Mouse (Mus musculus) forebrain, embryonic 15.5 days (tissue): ENCODE measurements at regions not wholly inside any gene's neighbourhood (a gene's known extent, or its start where the extent isn't known, plus 50 kb on each side); places are given as distances from the start of the nearest gene placed in this dataset.

Source experiments
- ATAC-seq: fragments of 200-750 bp; cut with Nextera tagmentation; replicated peaks from 2 replicates; pipeline ENCODE4 v1.8.0; 2017; ENCODE audit warnings: mild to moderate bottlenecking, moderate TSS enrichment, moderate library complexity
- H3K27ac ChIP-seq: fragments of 300-500 bp; sonication (generic); replicated peaks from 2 replicates; pipeline ENCODE4 v1.5.1; 2015; ENCODE audit warnings: mild to moderate bottlenecking, inconsistent platforms
- H3K27me3 ChIP-seq: fragments of 300-500 bp; sonication (generic); 2 replicates; pipeline ENCODE4 v1.6.1; 2015; ENCODE audit warnings: inconsistent platforms
- H3K36me3 ChIP-seq: fragments of 300-500 bp; sonication (generic); 2 replicates; pipeline ENCODE4 v1.6.1; 2015; ENCODE audit warnings: mild to moderate bottlenecking, inconsistent platforms
- H3K4me1 ChIP-seq: fragments of 300-500 bp; sonication (generic); 2 replicates; pipeline ENCODE4 v1.6.1; 2015; ENCODE audit warnings: inconsistent platforms
- H3K4me2 ChIP-seq: fragments of 300-500 bp; sonication (generic); replicated peaks from 2 replicates; pipeline ENCODE4 v1.6.1; 2015; ENCODE audit warnings: mild to moderate bottlenecking, inconsistent platforms
- H3K4me3 ChIP-seq: fragments of 300-500 bp; sonication (generic); 2 replicates; pipeline ENCODE4 v1.5.1; 2015; ENCODE audit warnings: mild to moderate bottlenecking, inconsistent platforms
- H3K9ac ChIP-seq: fragments of 300-500 bp; sonication (generic); replicated peaks from 2 replicates; pipeline ENCODE4 v1.6.1; 2015; ENCODE audit warnings: mild to moderate bottlenecking, inconsistent platforms
- H3K9me3 ChIP-seq: fragments of 300-500 bp; sonication (generic); 2 replicates; pipeline ENCODE4 v1.6.1; 2016; ENCODE audit warnings: inconsistent platforms
- WGBS: fragments of 180-500 bp; shearing (Covaris S2); methylation state at CpG from one replicate; pipeline ENCODE4 v1.1.7; 2015; ENCODE audit warnings: mixed read lengths; 5-methylcytosine and 5-hydroxymethylcytosine counted together

DNA sequence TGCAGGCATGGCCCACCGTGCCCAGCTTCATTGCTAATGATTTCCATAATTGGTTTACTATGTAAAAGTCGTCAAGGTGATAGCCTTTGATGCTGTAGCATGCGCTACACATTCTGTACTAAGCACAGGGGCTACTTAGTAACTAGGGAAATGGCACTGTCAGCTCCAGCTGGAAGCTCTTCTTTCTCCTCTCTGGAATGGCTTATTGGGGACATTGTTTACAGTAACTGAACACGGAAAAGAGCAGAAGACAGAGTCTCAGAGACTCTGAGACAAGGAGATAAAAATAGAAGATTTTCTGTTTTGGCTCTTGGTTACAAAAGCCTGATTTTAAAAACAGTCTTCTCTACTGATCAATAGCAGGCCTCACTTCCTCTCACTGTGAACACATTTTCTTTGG, 178.3 kb downstream of the Ktn1 start:
- no peaks in the 10 kb centered on the region for H3K36me3 ChIP-seq
- 62% methylated on average over 4 of the region's 4 CpGs for WGBS
- no peaks in the 10 kb centered on the region for H3K4me1 ChIP-seq
- no peak overlapping the region for H3K4me3 ChIP-seq
- H3K27ac ChIP-seq, result no peak overlapping the region
- ATAC-seq, result no peak
- H3K27me3 ChIP-seq, result no peaks in the 10 kb centered on the region
- no peaks in the 10 kb centered on the region for H3K9me3 ChIP-seq
- H3K9ac ChIP-seq, result no peak overlapping the region
- no peak overlapping the region for H3K4me2 ChIP-seq

DNA sequence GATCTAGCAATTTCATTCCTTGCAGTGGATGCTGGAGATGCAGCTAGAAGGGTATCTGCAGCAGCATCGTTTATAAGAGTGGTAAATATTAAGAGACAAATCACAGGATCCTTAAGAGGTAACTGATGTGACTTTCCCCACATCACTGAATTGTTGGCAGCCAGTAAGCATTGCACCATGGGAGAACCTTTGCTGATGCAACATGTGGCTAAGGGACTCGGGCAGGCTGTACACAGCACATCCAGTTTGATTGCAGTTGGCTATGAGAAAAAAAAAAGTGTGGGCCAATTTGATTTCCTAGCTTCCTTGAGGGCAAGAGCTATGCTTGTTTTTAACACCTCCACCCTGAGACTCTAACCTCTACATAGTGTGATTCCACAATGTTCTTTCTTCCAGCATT, 179.4 kb downstream of the Ktn1 start:
- WGBS, result 84% methylated on average over 2 of the region's 2 CpGs
- Histone ChIP-seq H3K9me3 (no peaks in the 10 kb centered on the region), H3K9ac (no peak overlapping the region), H3K4me3 (no peak overlapping the region), H3K4me2 (no peak overlapping the region), H3K4me1 (no peaks in the 10 kb centered on the region), H3K27ac (no peak overlapping the region), H3K36me3 (no peaks in the 10 kb centered on the region), H3K27me3 (no peaks in the 10 kb centered on the region)
- ATAC-seq, result no peak

DNA sequence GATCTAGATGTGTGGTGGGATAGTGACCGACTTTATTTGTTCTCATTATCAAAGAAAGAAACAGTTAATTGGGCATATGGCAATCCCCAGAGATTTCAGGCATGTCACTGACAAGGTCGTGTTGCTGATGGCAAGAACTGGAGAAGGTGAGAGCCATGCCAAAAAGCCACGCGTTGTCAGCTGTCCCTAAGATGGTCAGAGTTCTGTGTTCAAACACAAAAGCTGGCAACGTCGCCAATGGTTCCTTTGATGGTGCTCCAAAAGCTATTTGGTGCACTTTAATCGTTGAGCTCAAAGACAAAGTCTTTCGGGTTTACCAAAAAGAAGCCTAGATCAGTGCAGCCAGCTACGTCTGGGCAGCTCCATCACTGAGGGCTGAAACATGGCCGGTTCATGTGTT, 185.4 kb downstream of the Ktn1 start:
- no peaks in the 10 kb centered on the region for H3K9me3 ChIP-seq
- no peak overlapping the region for H3K4me3 ChIP-seq
- H3K9ac ChIP-seq, result no peak overlapping the region
- no peaks in the 10 kb centered on the region for H3K36me3 ChIP-seq
- no peak overlapping the region for H3K4me2 ChIP-seq
- no peak overlapping the region for H3K27ac ChIP-seq
- no peaks in the 10 kb centered on the region for H3K4me1 ChIP-seq
- WGBS, result 70% methylated on average over 10 of the region's 10 CpGs
- no peak for ATAC-seq
- no peaks in the 10 kb centered on the region for H3K27me3 ChIP-seq

DNA sequence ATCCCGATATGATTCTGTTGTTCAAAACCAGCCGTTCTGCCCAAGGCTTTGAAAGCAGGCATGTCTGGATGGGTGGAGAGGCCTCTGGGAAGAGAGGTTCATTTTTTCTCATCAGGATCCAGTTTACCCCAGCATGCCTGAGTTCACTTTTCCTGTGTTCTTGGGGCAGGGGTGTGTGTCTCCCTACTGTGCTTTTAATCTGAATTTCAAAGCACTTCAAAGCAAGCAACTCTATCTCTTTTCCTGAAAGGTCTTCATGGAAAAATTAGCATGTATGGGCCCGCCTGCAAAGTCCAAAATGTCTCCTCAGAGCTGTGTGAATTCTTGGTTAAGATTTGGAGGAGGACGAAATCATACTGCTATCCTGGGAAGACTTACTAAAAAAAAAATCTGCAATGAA, 187.2 kb downstream of the Ktn1 start:
- Histone ChIP-seq H3K4me1 (peaks cover 8% of the 10 kb centered on the region), H3K4me3 (no peak overlapping the region), H3K4me2 (no peak overlapping the region), H3K9me3 (no peaks in the 10 kb centered on the region), H3K27me3 (no peaks in the 10 kb centered on the region), H3K9ac (no peak overlapping the region), H3K36me3 (no peaks in the 10 kb centered on the region), H3K27ac (no peak overlapping the region)
- 73% methylated on average over 4 of the region's 4 CpGs for WGBS
- no peak for ATAC-seq

DNA sequence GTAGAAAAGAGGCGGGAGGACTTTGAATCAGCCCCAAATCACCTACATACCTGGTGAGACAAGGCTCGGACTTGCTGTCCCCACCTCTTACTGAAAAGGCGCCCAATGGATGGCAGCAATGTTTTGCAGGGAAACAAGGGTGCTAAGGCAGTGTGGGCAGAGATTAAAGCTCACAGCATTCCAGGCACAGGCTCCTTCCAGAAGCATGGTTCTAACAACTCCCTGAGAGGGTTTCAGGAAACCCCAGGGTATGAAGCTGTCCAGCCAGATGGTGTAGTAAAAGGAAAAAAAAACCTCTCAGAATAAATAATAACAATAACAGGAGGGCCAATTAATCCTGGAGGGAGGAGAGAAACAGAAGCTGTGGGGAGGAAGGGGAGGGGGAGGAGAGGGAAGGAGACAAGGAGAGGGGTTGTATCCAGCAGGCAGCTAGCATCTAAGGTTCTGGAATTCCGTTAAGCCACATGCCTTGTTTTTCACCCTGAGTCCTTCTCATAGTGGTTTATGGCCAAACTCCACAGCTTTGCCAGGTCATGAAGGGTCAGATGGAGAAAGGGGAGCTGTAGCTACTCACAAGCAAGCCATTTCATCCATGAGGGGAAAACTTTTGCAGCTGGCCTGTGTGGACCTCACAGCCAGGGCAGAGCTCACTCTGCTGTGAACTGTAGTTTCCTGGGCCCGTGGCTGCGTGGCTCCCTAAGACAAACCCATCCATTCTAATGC, 191.4 kb downstream of the Ktn1 start:
- Histone ChIP-seq H3K27ac (no peak overlapping the region), H3K4me2 (no peak overlapping the region), H3K4me3 (no peak overlapping the region), H3K9ac (no peak overlapping the region), H3K36me3 (no peaks in the 10 kb centered on the region), H3K9me3 (no peaks in the 10 kb centered on the region), H3K27me3 (no peaks in the 10 kb centered on the region), H3K4me1 (peaks cover 8% of the 10 kb centered on the region)
- ATAC-seq, result no peak
- 53% methylated on average over 6 of the region's 6 CpGs for WGBS

DNA sequence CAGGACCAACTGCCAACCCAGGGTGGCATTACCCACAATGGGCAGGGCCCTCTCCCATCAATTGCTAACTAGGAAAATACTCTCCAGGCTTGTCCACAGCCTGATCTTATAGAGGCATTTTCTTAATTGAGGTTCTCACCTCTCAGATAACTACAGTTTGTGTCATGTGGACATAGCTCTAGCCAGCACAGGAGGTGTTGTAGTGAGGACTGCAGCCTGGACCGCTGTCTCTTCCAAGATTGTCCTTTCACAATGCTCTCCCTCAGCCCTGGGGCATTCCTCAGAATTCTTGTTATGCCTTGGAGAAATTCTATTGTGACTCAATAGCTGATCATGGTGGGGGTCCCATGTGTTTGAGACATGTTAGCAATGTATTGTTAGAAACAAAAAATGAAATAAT, 196.1 kb downstream of the Ktn1 start:
- 77% methylated on average over 1 of the region's 1 CpGs for WGBS
- H3K9ac ChIP-seq, result no peak overlapping the region
- no peak overlapping the region for H3K4me2 ChIP-seq
- no peak overlapping the region for H3K27ac ChIP-seq
- no peaks in the 10 kb centered on the region for H3K9me3 ChIP-seq
- no peaks in the 10 kb centered on the region for H3K36me3 ChIP-seq
- no peaks in the 10 kb centered on the region for H3K27me3 ChIP-seq
- no peak for ATAC-seq
- H3K4me1 ChIP-seq, result peaks cover 6% of the 10 kb centered on the region
- no peak overlapping the region for H3K4me3 ChIP-seq

DNA sequence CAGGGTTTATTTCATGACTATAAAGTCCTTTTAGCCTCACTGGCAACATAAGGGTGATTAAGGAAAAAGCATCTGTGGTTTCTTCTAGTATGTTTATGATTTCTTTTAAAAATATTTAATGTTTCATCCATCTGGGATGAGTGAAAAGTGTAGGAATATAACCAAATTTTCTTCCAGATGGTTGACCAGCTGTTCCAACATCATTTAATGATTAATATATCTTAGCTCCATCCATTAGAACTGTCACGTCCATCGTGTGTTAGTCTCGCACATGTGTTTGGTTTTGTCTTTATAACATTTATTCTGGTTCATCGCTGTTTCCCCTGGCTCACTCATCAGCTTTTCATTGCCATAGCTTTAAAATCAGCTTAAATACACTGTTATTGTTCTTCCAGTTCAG, 200.6 kb downstream of the Ktn1 start:
- Histone ChIP-seq H3K4me1 (no peaks in the 10 kb centered on the region), H3K27me3 (no peaks in the 10 kb centered on the region), H3K9me3 (no peaks in the 10 kb centered on the region), H3K27ac (no peak overlapping the region), H3K9ac (no peak overlapping the region), H3K36me3 (no peaks in the 10 kb centered on the region), H3K4me3 (no peak overlapping the region), H3K4me2 (no peak overlapping the region)
- no peak for ATAC-seq
- WGBS, result 67% methylated on average over 4 of the region's 4 CpGs

DNA sequence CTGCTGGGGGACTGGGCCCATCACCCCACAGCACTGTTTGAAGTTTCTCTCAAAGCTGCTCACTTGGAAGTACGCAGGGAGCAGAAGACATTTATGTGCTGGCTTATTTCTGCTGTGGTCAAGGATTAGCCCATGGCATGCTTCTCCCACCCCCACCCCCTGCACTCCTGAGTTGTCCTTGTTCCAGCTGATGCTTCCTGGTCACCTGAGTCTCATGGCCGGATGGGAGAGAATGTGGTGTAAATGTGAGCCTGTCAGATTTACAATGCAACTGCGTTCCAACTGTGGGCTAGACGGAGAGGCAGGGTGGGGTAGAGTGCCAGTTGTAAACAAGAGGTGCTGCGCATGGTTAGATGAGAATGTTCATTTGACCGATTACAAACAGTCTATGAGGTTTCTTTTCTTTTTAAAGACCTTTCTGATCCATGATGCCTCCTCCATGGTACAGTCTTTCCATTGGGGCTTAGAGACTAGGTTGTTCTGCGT, 208.1 kb downstream of the Ktn1 start:
- Histone ChIP-seq H3K9ac (no peak overlapping the region), H3K27ac (no peak overlapping the region), H3K4me3 (no peak overlapping the region), H3K36me3 (no peaks in the 10 kb centered on the region), H3K4me2 (no peak overlapping the region), H3K27me3 (no peaks in the 10 kb centered on the region), H3K4me1 (no peaks in the 10 kb centered on the region), H3K9me3 (no peaks in the 10 kb centered on the region)
- no peak for ATAC-seq
- WGBS, result 61% methylated on average over 7 of the region's 7 CpGs

DNA sequence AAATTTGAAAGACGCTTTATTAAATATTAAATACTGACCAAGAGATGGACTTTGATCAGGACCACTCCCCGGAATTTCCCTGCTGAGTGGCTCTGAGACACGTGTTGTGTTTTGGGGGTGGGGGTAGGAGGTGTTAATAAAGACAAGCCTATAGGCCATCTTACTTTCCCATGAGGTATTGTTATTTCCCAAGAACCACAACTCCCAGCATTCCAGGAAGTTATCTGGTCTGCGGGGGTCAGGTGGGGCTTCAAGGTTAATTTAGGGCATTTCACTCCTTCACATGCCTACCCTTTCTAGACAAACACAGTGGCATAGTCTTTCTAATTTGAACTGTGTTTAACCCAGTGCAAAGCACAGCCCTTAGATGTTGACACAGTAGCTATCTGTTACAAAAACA, 209.0 kb downstream of the Ktn1 start:
- Histone ChIP-seq H3K4me3 (no peak overlapping the region), H3K4me1 (no peaks in the 10 kb centered on the region), H3K9ac (no peak overlapping the region), H3K27ac (no peak overlapping the region), H3K9me3 (0 out of 2 replicates have a peak, but pooled peaks cover 5% of the 10 kb centered on the region), H3K36me3 (no peaks in the 10 kb centered on the region), H3K27me3 (no peaks in the 10 kb centered on the region), H3K4me2 (no peak overlapping the region)
- 79% methylated on average over 4 of the region's 4 CpGs for WGBS
- ATAC-seq, result no peak

DNA sequence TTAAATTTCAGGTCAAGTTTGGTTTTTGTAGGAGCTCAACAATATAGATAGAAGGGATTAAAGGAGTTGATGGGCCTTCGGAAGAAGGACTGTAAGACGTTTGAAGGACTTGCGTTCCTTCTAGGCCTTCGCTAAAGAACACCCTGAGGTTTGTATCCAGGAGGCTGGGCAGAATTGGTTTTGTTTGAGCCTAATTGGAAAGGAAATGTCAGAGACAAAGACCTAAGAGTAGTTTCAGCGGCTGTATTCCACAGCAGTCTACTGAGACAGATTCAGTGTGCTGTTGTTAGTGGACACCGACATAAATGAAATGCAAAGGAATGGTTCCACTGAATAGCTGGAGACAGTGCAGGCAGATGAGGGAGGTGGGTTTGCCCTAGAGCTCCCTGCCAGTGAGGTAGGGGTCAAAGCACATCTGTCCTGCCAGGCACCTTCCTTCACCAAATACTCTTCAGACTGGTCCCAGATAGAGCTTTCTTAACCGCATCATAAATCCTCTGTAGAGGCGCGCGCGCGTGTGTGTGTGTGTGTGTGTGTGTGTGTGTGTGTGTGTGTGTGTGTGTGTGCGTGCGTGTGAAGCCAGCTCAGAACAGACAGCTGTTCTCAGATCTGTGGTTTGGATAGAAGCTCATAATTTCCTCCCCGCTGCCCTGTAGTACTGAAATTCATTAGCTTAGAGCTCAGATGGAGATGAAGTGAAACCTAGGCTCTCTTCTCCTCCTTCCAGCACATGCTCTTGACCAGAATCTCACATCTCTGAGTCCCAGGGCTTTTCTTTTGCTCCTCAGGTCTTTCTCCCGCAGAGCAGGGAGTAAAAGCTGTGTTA, 209.7 kb downstream of the Ktn1 start:
- 69% methylated on average over 16 of the region's 16 CpGs for WGBS
- Histone ChIP-seq H3K9me3 (0 out of 2 replicates have a peak, but pooled peaks cover 5% of the 10 kb centered on the region), H3K36me3 (no peaks in the 10 kb centered on the region), H3K4me3 (no peak overlapping the region), H3K9ac (no peak overlapping the region), H3K27ac (no peak overlapping the region), H3K4me1 (peaks cover 1% of the 10 kb centered on the region), H3K27me3 (no peaks in the 10 kb centered on the region), H3K4me2 (no peak overlapping the region)
- no peak for ATAC-seq

DNA sequence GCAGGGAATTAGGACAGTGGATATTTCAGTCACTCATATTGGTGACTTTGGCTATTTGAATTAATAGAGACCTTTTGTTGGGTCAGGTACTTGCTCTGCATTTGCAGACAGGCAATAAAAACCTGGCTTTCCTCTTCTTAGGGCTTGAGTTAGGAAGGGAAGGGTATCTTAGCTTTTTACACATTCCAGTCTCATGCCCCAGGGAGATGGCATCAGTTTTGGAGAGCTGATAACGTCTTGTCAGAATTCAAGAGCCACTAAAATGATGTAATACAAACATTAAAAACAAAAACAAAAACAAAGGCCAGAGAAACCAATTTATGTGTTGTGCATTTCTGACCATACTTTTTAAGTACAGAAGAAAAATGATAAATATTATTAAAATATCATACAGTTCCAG, 214.3 kb downstream of the Ktn1 start:
- H3K36me3 ChIP-seq, result no peaks in the 10 kb centered on the region
- no peak for ATAC-seq
- no peaks in the 10 kb centered on the region for H3K27me3 ChIP-seq
- H3K9ac ChIP-seq, result no peak overlapping the region
- no peak overlapping the region for H3K4me3 ChIP-seq
- no peak overlapping the region for H3K4me2 ChIP-seq
- no peak overlapping the region for H3K27ac ChIP-seq
- 67% methylated on average over 1 of the region's 1 CpGs for WGBS
- H3K4me1 ChIP-seq, result peaks cover 13% of the 10 kb centered on the region
- 0 out of 2 replicates have a peak, but pooled peaks cover 5% of the 10 kb centered on the region for H3K9me3 ChIP-seq

DNA sequence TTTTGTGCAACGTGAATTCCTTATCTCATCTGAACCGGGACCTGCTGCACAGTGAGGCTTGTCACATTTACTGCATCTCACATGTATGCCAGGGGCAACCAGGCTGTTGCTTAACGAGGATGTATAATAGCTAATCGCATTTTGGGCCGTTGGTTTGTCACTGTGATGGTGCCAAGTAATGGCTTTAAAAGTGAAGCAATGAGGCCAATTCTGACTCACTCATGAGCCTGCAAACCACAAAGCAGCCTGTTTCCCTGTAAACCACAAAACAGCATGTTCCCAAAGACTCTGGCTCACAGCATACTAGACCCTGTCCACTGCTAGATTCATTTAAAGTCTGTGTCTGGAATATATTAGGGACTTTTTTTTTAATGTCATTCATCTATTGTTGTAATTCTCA, 214.8 kb downstream of the Ktn1 start:
- Histone ChIP-seq H3K36me3 (no peaks in the 10 kb centered on the region), H3K4me1 (peaks cover 13% of the 10 kb centered on the region), H3K4me3 (no peak overlapping the region), H3K4me2 (no peak overlapping the region), H3K9me3 (0 out of 2 replicates have a peak, but pooled peaks cover 5% of the 10 kb centered on the region), H3K9ac (no peak overlapping the region), H3K27ac (peak overlapping the region; percentile 33; the same call in 1 of the 2 replicates), H3K27me3 (no peaks in the 10 kb centered on the region)
- WGBS, result 19% methylated on average over 5 of the region's 5 CpGs
- ATAC-seq, result peak; percentile 81
